Mouse (Mus musculus) heart, embryonic 14.5 days (tissue): ENCODE results near the gene Vwa8. TPM values are rescaled to one million over a fixed set of nuclear protein-coding genes. Genes with fewer than 3 reads are reported as not detected.

Source experiments
- ATAC-seq: fragments of 200-750 bp; cut with Nextera tagmentation; 2 replicates; pipeline ENCODE4 v1.8.0; 2017; ENCODE audit warnings: low read depth, moderate TSS enrichment; ENCODE audit not compliant: insufficient number of reproducible peaks, insufficient read depth, low FRiP score
- H3K27ac ChIP-seq, 2 experiments: fragments of 200-500 bp in 1 of 2; fragments of 300-500 bp in 1 of 2; sonication (generic) in 1 of 2; replicated peaks in 1 of 2; 2 replicates each; pipeline ENCODE4 v1.5.1; 2012 to 2014; ENCODE audit warnings: low read depth in 2 of 2, low read length in 2 of 2, control low read depth in 1 of 2, mild to moderate bottlenecking in 1 of 2, mixed read lengths in 1 of 2; ENCODE audit not compliant: control insufficient read depth in 1 of 2, insufficient read depth in 1 of 2
- H3K27me3 ChIP-seq: fragments of 300-500 bp; sonication (generic); 2 replicates; pipeline ENCODE4 v1.6.1; 2014; ENCODE audit warnings: mild to moderate bottlenecking, low read length, control low read depth; ENCODE audit not compliant: control insufficient read depth, insufficient read depth
- H3K36me3 ChIP-seq: fragments of 300-500 bp; sonication (generic); 2 replicates; pipeline ENCODE4 v1.6.1; 2014; ENCODE audit warnings: mild to moderate bottlenecking, control low read depth, low read length, mixed read lengths; ENCODE audit not compliant: control insufficient read depth, insufficient read depth
- H3K4me1 ChIP-seq, 2 experiments: fragments of 200-500 bp in 1 of 2; fragments of 300-500 bp in 1 of 2; sonication (generic) in 1 of 2; 2 replicates each; pipeline ENCODE4 v1.6.1; 2012 to 2014; ENCODE audit warnings: low read length in 2 of 2, control low read depth in 1 of 2, mixed read lengths in 1 of 2; ENCODE audit not compliant: control insufficient read depth in 2 of 2, insufficient read depth in 2 of 2
- H3K4me2 ChIP-seq: fragments of 300-500 bp; sonication (generic); 2 replicates; pipeline ENCODE4 v1.6.1; 2014; ENCODE audit warnings: mild to moderate bottlenecking, low read length
- H3K4me3 ChIP-seq, 2 experiments: fragments of 200-500 bp in 1 of 2; fragments of 300-500 bp in 1 of 2; sonication (generic) in 1 of 2; 2 replicates each; pipeline ENCODE4 v1.5.1; 2012 to 2014; ENCODE audit warnings: low read length in 2 of 2, mild to moderate bottlenecking in 2 of 2, control low read depth in 1 of 2, low read depth in 1 of 2, moderate library complexity in 1 of 2; ENCODE audit not compliant: control insufficient read depth in 1 of 2, insufficient read depth in 1 of 2
- H3K9ac ChIP-seq: fragments of 300-500 bp; sonication (generic); 2 replicates; pipeline ENCODE4 v1.6.1; 2014; ENCODE audit warnings: mild to moderate bottlenecking, low read length
- H3K9me3 ChIP-seq: fragments of 300-500 bp; sonication (generic); 2 replicates; pipeline ENCODE4 v1.6.1; 2016; ENCODE audit warnings: low read length, control low read depth; ENCODE audit not compliant: control insufficient read depth
- WGBS: fragments of 180-500 bp; shearing (Covaris S2); extraction: QIAGEN DNeasy Blood & Tissue Kit; methylation state at CpG from one replicate; pipeline ENCODE4 v1.1.7; 2014; 5-methylcytosine and 5-hydroxymethylcytosine counted together
- polyA plus RNA-seq: library from polyadenylated mRNA; unstranded; fragments of >200 nt; fragmentation: Nextera tagmentation; extraction: Ambion mirVana; gene quantifications from 2 replicates; pipeline ENCODE4 v1.2.1, GENCODE M21; 2014

The Vwa8 gene
- polyA plus RNA-seq, 1 experiment from 2014 or later: 23.1 TPM

DNA sequence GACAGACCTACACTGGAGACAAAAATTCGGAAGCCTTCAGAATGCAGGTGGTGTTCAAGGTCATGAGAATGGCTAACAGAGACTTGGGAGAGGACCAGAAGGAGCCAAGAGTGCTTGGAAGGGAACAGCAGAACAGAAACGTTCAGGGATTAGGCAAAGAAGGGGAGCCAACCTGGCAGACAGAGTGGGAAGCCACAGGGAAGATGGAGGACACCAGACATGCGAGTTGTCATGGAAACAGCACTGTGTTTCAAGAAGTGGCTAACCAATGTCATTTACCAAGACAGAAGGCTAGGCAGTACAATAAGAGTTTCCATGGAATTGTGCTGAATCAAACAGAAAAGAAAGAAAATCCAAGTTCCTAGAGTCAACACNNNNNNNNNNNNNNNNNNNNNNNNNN is 395.7 kb downstream of the Vwa8 start:
- ATAC-seq: no peak
- no peak overlapping the region for H3K4me2 ChIP-seq
- peaks cover 5% of the 10 kb centered on the region; the same call in 1 of the 2 replicates for H3K27me3 ChIP-seq
- H3K4me1 ChIP-seq: peaks cover 13 to 15% of the 10 kb centered on the region in 2 experiments; a peak in 3 of 4 replicates
- WGBS: 65% methylated on average over 3 of the region's 3 CpGs
- no peaks in the 10 kb centered on the region for H3K36me3 ChIP-seq
- no peak overlapping the region for H3K4me3 ChIP-seq
- no peak overlapping the region for H3K27ac ChIP-seq
- no peak overlapping the region for H3K9ac ChIP-seq
- H3K9me3 ChIP-seq: peaks cover 6% of the 10 kb centered on the region; the same call in 1 of the 2 replicates

DNA sequence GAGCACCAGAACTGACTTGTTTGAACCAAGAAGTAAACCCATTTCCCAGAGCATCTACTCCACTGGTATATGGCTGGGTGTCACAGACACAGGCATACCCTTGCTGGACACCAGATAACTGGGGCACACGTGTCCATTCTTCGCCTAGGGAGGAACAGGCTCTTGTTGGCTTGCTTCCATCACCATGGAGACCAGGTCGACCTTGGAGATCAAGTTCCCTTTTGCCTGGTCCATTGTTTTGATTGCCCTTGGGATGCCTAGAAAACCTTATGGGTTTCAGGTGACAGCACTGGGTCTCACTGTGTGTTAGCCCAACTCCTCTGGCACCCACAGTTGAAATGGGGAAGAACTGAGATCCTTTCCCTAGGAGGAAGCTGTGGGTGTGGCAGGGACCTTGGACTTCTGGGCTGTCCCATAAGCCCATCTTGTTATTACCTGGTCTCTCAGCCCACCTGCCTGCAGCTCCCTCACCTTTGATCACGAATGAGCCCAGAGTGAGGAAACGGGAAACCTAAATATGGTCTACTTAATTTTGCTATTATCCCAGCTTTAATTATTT is 403.0 kb downstream of the Vwa8 start:
- no peaks in the 10 kb centered on the region for H3K9me3 ChIP-seq
- no peak for ATAC-seq
- H3K4me1 ChIP-seq: peaks cover 13 to 15% of the 10 kb centered on the region in 2 experiments; a peak in 3 of 4 replicates
- no peak overlapping the region for H3K27ac ChIP-seq
- H3K9ac ChIP-seq: no peak overlapping the region
- H3K27me3 ChIP-seq: peaks cover 19% of the 10 kb centered on the region
- H3K36me3 ChIP-seq: no peaks in the 10 kb centered on the region
- H3K4me2 ChIP-seq: no peak overlapping the region
- 69% methylated on average over 5 of the region's 5 CpGs for WGBS
- no peak overlapping the region for H3K4me3 ChIP-seq

Other genes with a start within 250 kb of the Vwa8 start
- gene Dgkh, start 116.3 kb upstream of the Vwa8 start, polyA plus RNA-seq: 2.8 and 3.6 TPM in 2 replicates